Mouse (Mus musculus) liver, adult (tissue): Measurements from ENCODE around the gene Fgf18.

ENCODE experiments used
- GATA4 ChIP-seq: IDR thresholded peaks from 2 replicates; pipeline ENCODE4 v1.6.1; 2014; ENCODE audit warnings: mild to moderate bottlenecking, low read length; ENCODE audit not compliant: insufficient replicate concordance

Fgf18 gene

GRCm38 (mm10) chr11:33104911-33105316, 42.3 kb downstream of the Fgf18 start:
- TF ChIP-seq GATA4, result no peak

- no peak for TF ChIP-seq GATA4
Observed at GRCm38 (mm10) chr11:33103291-33103943, 43.8 kb downstream of the Fgf18 start.

GRCm38 (mm10) chr11:33100027-33100507, 47.1 kb downstream of the Fgf18 start:
- TF ChIP-seq GATA4, result no peak

- TF ChIP-seq GATA4, result no peak
Observed at GRCm38 (mm10) chr11:33099425-33099824, 47.8 kb downstream of the Fgf18 start.

- no peak for TF ChIP-seq GATA4
Observed at GRCm38 (mm10) chr11:33098446-33098845, 48.8 kb downstream of the Fgf18 start.

GRCm38 (mm10) chr11:33097855-33098254, 49.3 kb downstream of the Fgf18 start:
- TF ChIP-seq GATA4, result no peak

GRCm38 (mm10) chr11:33089856-33090255, 57.3 kb downstream of the Fgf18 start:
- TF ChIP-seq GATA4, result no peak

GRCm38 (mm10) chr11:33088181-33088580, 59.0 kb downstream of the Fgf18 start:
- no peak for TF ChIP-seq GATA4

GRCm38 (mm10) chr11:33086046-33086445, 61.2 kb downstream of the Fgf18 start:
- no peak for TF ChIP-seq GATA4

GRCm38 (mm10) chr11:33085514-33085913, 61.7 kb downstream of the Fgf18 start:
- no peak for TF ChIP-seq GATA4

- no peak for TF ChIP-seq GATA4
Observed at GRCm38 (mm10) chr11:33085054-33085453, 62.1 kb downstream of the Fgf18 start.

- TF ChIP-seq GATA4, result no peak
Observed at GRCm38 (mm10) chr11:33084041-33084440, 63.2 kb downstream of the Fgf18 start.

GRCm38 (mm10) chr11:33081175-33081574, 66.0 kb downstream of the Fgf18 start:
- TF ChIP-seq GATA4, result no peak

GRCm38 (mm10) chr11:33080046-33080808, 67.0 kb downstream of the Fgf18 start:
- TF ChIP-seq GATA4, result no peak

- no peak for TF ChIP-seq GATA4
Observed at GRCm38 (mm10) chr11:33079424-33079823, 67.8 kb downstream of the Fgf18 start.

GRCm38 (mm10) chr11:33078036-33078435, 69.2 kb downstream of the Fgf18 start:
- no peak for TF ChIP-seq GATA4
